8 mouse cellular contexts compared by ENCODE assay signal in the genomic region with DNA sequence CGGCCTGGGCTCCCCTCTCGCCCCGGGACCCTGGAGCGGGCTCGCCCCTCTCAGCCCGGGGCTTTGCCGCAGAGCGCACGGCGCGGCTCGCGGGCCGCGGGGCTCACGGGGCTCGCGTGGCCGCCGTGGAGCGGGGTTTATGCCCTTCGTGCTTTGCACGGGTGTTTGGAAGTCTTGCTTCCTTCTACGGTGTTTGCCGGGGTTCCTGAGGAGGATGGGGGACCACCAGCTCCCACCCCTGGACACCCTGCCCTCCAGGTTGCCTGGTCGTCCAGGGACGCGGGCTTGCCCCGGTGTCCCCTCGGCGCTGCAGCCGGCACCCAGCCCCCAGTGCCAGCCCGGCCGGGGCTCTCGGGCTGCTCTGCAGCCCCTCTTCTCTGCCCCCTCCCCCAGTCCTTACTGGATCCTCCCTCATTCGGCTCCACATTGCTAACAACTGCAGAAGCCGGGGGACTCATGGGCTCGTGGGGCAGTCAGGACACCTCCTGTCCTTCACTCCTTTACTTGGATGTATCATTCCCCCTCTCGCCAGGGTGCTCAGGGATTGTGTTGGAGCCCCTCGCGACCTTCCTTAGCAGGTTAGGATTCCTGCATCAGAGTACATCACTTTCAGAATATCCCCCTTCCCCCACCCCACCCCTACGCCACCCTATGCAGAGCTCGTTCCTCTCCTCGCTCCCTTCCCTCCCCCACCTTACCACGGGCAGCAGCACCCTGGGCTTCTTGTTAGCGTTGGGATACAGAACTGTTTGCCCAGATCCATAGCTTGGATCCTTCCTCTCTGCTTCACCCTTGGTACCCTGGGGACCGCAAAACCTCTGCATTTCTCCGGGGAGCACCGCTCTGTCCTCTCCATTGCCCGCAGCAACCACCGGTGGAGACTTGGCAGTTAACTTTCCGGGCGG. TPM values are rescaled to one million over a fixed set of nuclear protein-coding genes. Genes with fewer than 3 reads are reported as not detected.
A peak's percentile ranks its signal among the peaks of the same experiment; 100 is the strongest.
DNase-seq lines count a peak whose midpoint lies in the region; ATAC-seq lines count a peak whose summit lies in the region.

No protein-coding gene starts in this region.

- ATAC-seq in heart, embryonic 15.5 days (replicated peaks; ENCODE audit: insufficient number of reproducible peaks, insufficient read depth, low FRiP score, low read depth): no peak
- ATAC-seq in intestine, embryonic 16.5 days: peak; percentile 33; the same call in 1 of the 2 replicates
- peak; percentile 61 for ATAC-seq in neural tube, embryonic 12.5 days (ENCODE audit: low FRiP score, low read depth)
- ATAC-seq in monocyte, adult 5-6 weeks (replicated peaks; ENCODE audit: insufficient number of reproducible peaks, low FRiP score, low TSS enrichment, poor library complexity, severe bottlenecking): no peak

- no peak overlapping the region for H3K27ac ChIP-seq in heart, embryonic 15.5 days
- H3K27ac ChIP-seq in intestine, embryonic 16.5 days (ENCODE audit: low read length): no peak overlapping the region
- H3K27ac ChIP-seq in neural tube, embryonic 12.5 days: peak overlapping the region; percentile 78

- intact Hi-C loops in heart, postnatal 10 days (cut with DNase I): no loop called here

- H3K9ac ChIP-seq in heart, embryonic 15.5 days: no peak overlapping the region
- peak overlapping the region; percentile 69 for H3K9ac ChIP-seq in intestine, embryonic 16.5 days (ENCODE audit: low read depth, low read length)
- H3K9ac ChIP-seq in neural tube, embryonic 12.5 days: peak overlapping the region; percentile 97

- H3K27me3 ChIP-seq in heart, embryonic 15.5 days: peaks cover 83% of the 10 kb centered on the region
- H3K27me3 ChIP-seq in intestine, embryonic 16.5 days (replicated peaks; ENCODE audit: control insufficient read depth, insufficient read depth, low read length): peaks cover 49% of the 10 kb centered on the region
- H3K27me3 ChIP-seq in neural tube, embryonic 12.5 days (replicated peaks): peaks cover 18% of the 10 kb centered on the region

- no peaks in the 10 kb centered on the region for H3K9me3 ChIP-seq in heart, embryonic 15.5 days (replicated peaks)
- H3K9me3 ChIP-seq in intestine, embryonic 16.5 days (ENCODE audit: control insufficient read depth, low read length): no peaks in the 10 kb centered on the region
- H3K9me3 ChIP-seq in neural tube, embryonic 12.5 days: no peaks in the 10 kb centered on the region

- 1% methylated on average over 53 of the region's 53 CpGs for WGBS in heart, embryonic 15.5 days
- under 1% methylated on average over 53 of the region's 53 CpGs for WGBS in intestine, embryonic 16.5 days
- WGBS in neural tube, embryonic 12.5 days: under 1% methylated on average over 53 of the region's 53 CpGs

- DNase-seq in heart, postnatal 10 days: no peak
- DNase-seq in MN1 (ENCODE audit: low spot score): peak; percentile 49
- DNase-seq in embryo, embryonic 10.5 days (ENCODE audit: low spot score): peak; percentile 38
- no peak for DNase-seq in urinary bladder, adult 18-20 months (ENCODE audit: low spot score in 2 of 2)

- no peaks in the 10 kb centered on the region for H3K36me3 ChIP-seq in heart, embryonic 15.5 days
- no peaks in the 10 kb centered on the region for H3K36me3 ChIP-seq in intestine, embryonic 16.5 days (ENCODE audit: control insufficient read depth, insufficient read depth, low read length)
- H3K36me3 ChIP-seq in neural tube, embryonic 12.5 days: no peaks in the 10 kb centered on the region

- H3K4me3 ChIP-seq in heart, embryonic 15.5 days: peak overlapping the region; percentile 62
- H3K4me3 ChIP-seq in intestine, embryonic 16.5 days (ENCODE audit: low read length): peak overlapping the region; percentile 67
- peak overlapping the region; percentile 93 for H3K4me3 ChIP-seq in neural tube, embryonic 12.5 days

- peak overlapping the region; percentile 93 for H3K4me2 ChIP-seq in heart, embryonic 15.5 days
- peak overlapping the region; percentile 95 for H3K4me2 ChIP-seq in intestine, embryonic 16.5 days (ENCODE audit: low read depth, low read length)
- H3K4me2 ChIP-seq in neural tube, embryonic 12.5 days (replicated peaks): peak overlapping the region; percentile 91

- peaks cover 13% of the 10 kb centered on the region for H3K4me1 ChIP-seq in heart, embryonic 15.5 days (replicated peaks)
- H3K4me1 ChIP-seq in intestine, embryonic 16.5 days (ENCODE audit: control insufficient read depth, insufficient read depth, low read length): peaks cover 11% of the 10 kb centered on the region
- H3K4me1 ChIP-seq in neural tube, embryonic 12.5 days: peaks cover 28% of the 10 kb centered on the region

RNA-seq across cellular contexts. Expression of a gene that starts 1.7 kb away (rescaled TPM):
- 0.28 and 0.82 TPM in 2 replicates for polyA plus RNA-seq in heart, embryonic 15.5 days (2015; fragmentation: Nextera tagmentation; extraction: Ambion mirVana)
- under 1 TPM; 0.35 to 0.72 TPM for total RNA-seq in heart, postnatal 10 days (2021)
- polyA plus RNA-seq in intestine, embryonic 16.5 days (2015; fragmentation: Nextera tagmentation; extraction: Ambion mirVana): 0.95 and 1.1 TPM in 2 replicates
- 19.8 and 23.6 TPM in 2 replicates for polyA plus RNA-seq in neural tube, embryonic 12.5 days (2016; fragmentation: Nextera tagmentation; extraction: Ambion mirVana)
- not detected in 3 replicates for total RNA-seq in monocyte, adult 5-6 weeks (2017)

Comparison
In these comparisons a context has a peak if more than half of its experiments do, and no peak if none do; other contexts are left out.
1. ATAC-seq: peak in intestine, embryonic 16.5 days (single experiment) and neural tube, embryonic 12.5 days (single experiment); none in heart, embryonic 15.5 days (single experiment) and monocyte, adult 5-6 weeks (single experiment).
2. DNase-seq: peak in MN1 (single experiment) and embryo, embryonic 10.5 days (single experiment); none in heart, postnatal 10 days (0 of 2) and urinary bladder, adult 18-20 months (0 of 2).
3. Peak in every context shown above with its lines, with median percentiles within 50 percentile points of each other: H3K4me2 ChIP-seq and H3K4me3 ChIP-seq.